Mouse (Mus musculus) G1E (cell line): ENCODE measurements around the gene Nhlrc2.

Source experiments
- CTCF ChIP-seq: IDR thresholded peaks from 2 replicates; pipeline ENCODE4 v1.5.1; 2012; ENCODE audit warnings: low read depth, low read length, inconsistent platforms, mixed read lengths
- POLR2AphosphoS5 ChIP-seq: IDR thresholded peaks from 2 replicates; pipeline ENCODE4 v1.6.1; 2012; ENCODE audit warnings: low read depth, low read length, inconsistent platforms; ENCODE audit not compliant: insufficient replicate concordance

DNA sequence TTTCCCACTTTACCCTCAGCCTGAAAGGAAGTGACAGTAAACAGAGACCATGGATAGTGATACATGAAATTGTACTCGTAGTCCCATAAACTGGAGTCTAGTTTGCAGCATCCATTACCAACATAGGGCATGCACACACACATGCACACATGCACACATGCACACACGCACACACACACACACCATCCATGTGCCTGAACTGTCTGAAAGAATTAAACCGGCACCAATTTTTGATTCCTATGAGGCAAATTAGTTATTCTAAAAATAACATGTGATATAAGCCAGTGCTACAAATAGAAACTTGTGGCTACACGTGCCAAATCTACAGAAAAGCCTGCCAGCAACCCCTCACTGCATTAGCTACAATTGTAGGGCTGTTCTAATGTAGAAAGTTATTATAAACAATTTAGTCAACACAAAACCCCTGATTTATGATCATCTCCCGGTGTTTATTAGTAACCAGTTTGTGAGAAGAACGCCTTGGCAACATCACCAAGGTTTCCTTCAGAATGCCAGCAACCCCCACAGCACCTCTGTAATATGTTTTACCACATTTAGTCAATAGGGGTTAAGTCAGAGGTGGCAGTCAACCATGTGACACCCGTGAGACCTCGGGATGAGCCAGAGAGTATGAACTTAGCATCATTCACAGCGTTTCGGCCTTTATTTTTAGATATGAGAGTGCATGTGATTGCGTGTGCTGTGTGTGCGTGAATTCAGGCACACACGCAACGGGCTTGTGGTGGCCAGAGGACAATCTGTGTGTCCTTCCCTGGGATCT, 14.6 kb upstream of the Nhlrc2 start:
- TF ChIP-seq CTCF, result no peak
- TF ChIP-seq POLR2AphosphoS5, result no peak
